Mouse (Mus musculus) limb, embryonic 13.5 days (tissue): ENCODE results near the gene Itprip. TPM values are rescaled to one million over a fixed set of nuclear protein-coding genes. Genes with fewer than 3 reads are reported as not detected.

Experiments
- ATAC-seq: fragments of 200-750 bp; cut with Nextera tagmentation; 2 replicates; pipeline ENCODE4 v1.8.0; 2017; ENCODE audit warnings: low read depth, moderate number of reproducible peaks, moderate TSS enrichment; ENCODE audit not compliant: low FRiP score
- H3K27ac ChIP-seq: fragments of 300-500 bp; sonication (generic); 2 replicates; pipeline ENCODE4 v1.5.1; 2015; ENCODE audit warnings: inconsistent platforms, mild to moderate bottlenecking, moderate library complexity
- H3K27me3 ChIP-seq: fragments of 300-500 bp; sonication (generic); 2 replicates; pipeline ENCODE4 v1.6.1; 2015; ENCODE audit warnings: mild to moderate bottlenecking, inconsistent platforms
- H3K36me3 ChIP-seq: fragments of 300-500 bp; sonication (generic); 2 replicates; pipeline ENCODE4 v1.6.1; 2015; ENCODE audit warnings: inconsistent platforms, mild to moderate bottlenecking, moderate library complexity
- H3K4me1 ChIP-seq: fragments of 300-500 bp; sonication (generic); 2 replicates; pipeline ENCODE4 v1.6.1; 2015; ENCODE audit warnings: inconsistent platforms
- H3K4me2 ChIP-seq: fragments of 300-500 bp; sonication (generic); replicated peaks from 2 replicates; pipeline ENCODE4 v1.6.1; 2015; ENCODE audit warnings: inconsistent platforms, mild to moderate bottlenecking, moderate library complexity
- H3K4me3 ChIP-seq: fragments of 300-500 bp; sonication (generic); 2 replicates; pipeline ENCODE4 v1.5.1; 2015; ENCODE audit warnings: moderate library complexity, mild to moderate bottlenecking, inconsistent platforms
- H3K9ac ChIP-seq: fragments of 300-500 bp; sonication (generic); 2 replicates; pipeline ENCODE4 v1.6.1; 2015; ENCODE audit warnings: mild to moderate bottlenecking, inconsistent platforms
- H3K9me3 ChIP-seq: fragments of 300-500 bp; sonication (generic); 2 replicates; pipeline ENCODE4 v1.6.1; 2016; ENCODE audit warnings: inconsistent platforms
- WGBS: fragments of 180-500 bp; shearing (Covaris S2); methylation state at CpG from one replicate; pipeline ENCODE4 v1.1.7; 2015; 5-methylcytosine and 5-hydroxymethylcytosine counted together
- polyA plus RNA-seq: library from polyadenylated mRNA; unstranded; fragments of >200 nt; fragmentation: Nextera tagmentation; extraction: Ambion mirVana; gene quantifications from 2 replicates; pipeline ENCODE4 v1.2.1, GENCODE M21; 2015

Gene Itprip
- polyA plus RNA-seq, 1 experiment from 2014 or later, result 26.6 TPM

GRCm38 (mm10) chr19:47934146-47934545, 15.0 kb upstream of the Itprip start:
- WGBS, result 89% methylated on average over 8 of the region's 8 CpGs
- H3K36me3 ChIP-seq, result no peaks in the 10 kb centered on the region
- no peak for ATAC-seq

GRCm38 (mm10) chr19:47931982-47932638, 13.0 kb upstream of the Itprip start:
- Histone ChIP-seq H3K27me3 (no peaks in the 10 kb centered on the region; the same call in 1 of the 2 replicates), H3K4me2 (no peak overlapping the region), H3K9me3 (no peaks in the 10 kb centered on the region), H3K36me3 (no peaks in the 10 kb centered on the region), H3K27ac (no peak overlapping the region), H3K4me1 (peaks cover 14% of the 10 kb centered on the region; the same call in 1 of the 2 replicates), H3K4me3 (no peak overlapping the region), H3K9ac (no peak overlapping the region)
- WGBS, result 37% methylated on average over 7 of the region's 7 CpGs
- peak; percentile 57; the same call in 1 of the 2 replicates for ATAC-seq

More at GRCm38 (mm10) chr19:47934146-47934545, 15.0 kb upstream of the Itprip start:
- H3K27ac ChIP-seq, result no peak overlapping the region
- H3K4me2 ChIP-seq, result no peak overlapping the region
- no peak overlapping the region for H3K9ac ChIP-seq
- H3K4me1 ChIP-seq, result peaks cover 18% of the 10 kb centered on the region
- no peaks in the 10 kb centered on the region for H3K9me3 ChIP-seq
- H3K4me3 ChIP-seq, result no peak overlapping the region
- peaks cover 13% of the 10 kb centered on the region for H3K27me3 ChIP-seq

GRCm38 (mm10) chr19:47929043-47929442, 9.9 kb upstream of the Itprip start:
- H3K4me3 ChIP-seq, result no peak overlapping the region
- no peak for ATAC-seq
- WGBS, result 69% methylated on average over 4 of the region's 4 CpGs
- no peaks in the 10 kb centered on the region for H3K27me3 ChIP-seq
- no peak overlapping the region for H3K9ac ChIP-seq
- H3K36me3 ChIP-seq, result no peaks in the 10 kb centered on the region
- H3K4me1 ChIP-seq, result peaks cover 16% of the 10 kb centered on the region; the same call in 1 of the 2 replicates
- H3K9me3 ChIP-seq, result no peaks in the 10 kb centered on the region
- no peak overlapping the region for H3K27ac ChIP-seq
- H3K4me2 ChIP-seq, result no peak overlapping the region

- no peak for ATAC-seq
- H3K4me3 ChIP-seq, result no peak overlapping the region
- H3K36me3 ChIP-seq, result no peaks in the 10 kb centered on the region
- no peak overlapping the region for H3K27ac ChIP-seq
- no peak overlapping the region for H3K9ac ChIP-seq
- 90% methylated on average over 2 of the region's 2 CpGs for WGBS
- H3K9me3 ChIP-seq, result no peaks in the 10 kb centered on the region
- H3K4me1 ChIP-seq, result peaks cover 16% of the 10 kb centered on the region; the same call in 1 of the 2 replicates
- no peaks in the 10 kb centered on the region for H3K27me3 ChIP-seq
- H3K4me2 ChIP-seq, result no peak overlapping the region
Measured at GRCm38 (mm10) chr19:47927032-47927431, 7.9 kb upstream of the Itprip start.

- H3K4me3 ChIP-seq, result no peak overlapping the region
- peaks cover 12% of the 10 kb centered on the region; the same call in 1 of the 2 replicates for H3K4me1 ChIP-seq
- H3K27ac ChIP-seq, result no peak overlapping the region
- no peaks in the 10 kb centered on the region for H3K36me3 ChIP-seq
- 72% methylated on average over 7 of the region's 7 CpGs for WGBS
- no peak for ATAC-seq
- no peaks in the 10 kb centered on the region for H3K27me3 ChIP-seq
- no peaks in the 10 kb centered on the region for H3K9me3 ChIP-seq
- no peak overlapping the region for H3K9ac ChIP-seq
- no peak overlapping the region for H3K4me2 ChIP-seq
Measured at GRCm38 (mm10) chr19:47925819-47926218, 6.7 kb upstream of the Itprip start.

- whole genome bisulfite sequencing, result 1% methylated on average over 8 of the region's 8 CpGs
- peak overlapping the region; percentile 90 for H3K27ac ChIP-seq
- peak overlapping the region; percentile 88; the same call in 1 of the 2 replicates for H3K9ac ChIP-seq
- no peak for ATAC-seq
- H3K4me1 ChIP-seq, result peaks cover 36% of the 10 kb centered on the region
- no peaks in the 10 kb centered on the region for H3K27me3 ChIP-seq
- H3K4me2 ChIP-seq, result peak overlapping the region; percentile 86
- no peaks in the 10 kb centered on the region for H3K9me3 ChIP-seq
- H3K4me3 ChIP-seq, result peak overlapping the region; percentile 92
- H3K36me3 ChIP-seq, result no peaks in the 10 kb centered on the region
Measured at GRCm38 (mm10) chr19:47919966-47920375, 872 bp upstream of the Itprip start.

GRCm38 (mm10) chr19:47918455-47919101, 521 bp downstream of the Itprip start:
- under 1% methylated on average over 29 of the region's 29 CpGs for WGBS
- H3K9me3 ChIP-seq, result no peaks in the 10 kb centered on the region
- H3K4me3 ChIP-seq, result peak overlapping the region; percentile 92
- H3K27me3 ChIP-seq, result no peaks in the 10 kb centered on the region
- H3K4me2 ChIP-seq, result peak overlapping the region; percentile 86
- peaks cover 48% of the 10 kb centered on the region for H3K4me1 ChIP-seq
- H3K9ac ChIP-seq, result peak overlapping the region; percentile 88
- peak overlapping the region; percentile 90 for H3K27ac ChIP-seq
- peak; percentile 16 for ATAC-seq
- peaks cover 8% of the 10 kb centered on the region; the same call in 1 of the 2 replicates for H3K36me3 ChIP-seq

GRCm38 (mm10) chr19:47918016-47918415, 1.1 kb downstream of the Itprip start:
- no peaks in the 10 kb centered on the region for H3K27me3 ChIP-seq
- peaks cover 52% of the 10 kb centered on the region for H3K4me1 ChIP-seq
- ATAC-seq, result no peak
- WGBS, result 11% methylated on average over 9 of the region's 9 CpGs
- peak overlapping the region; percentile 90 for H3K27ac ChIP-seq
- peak overlapping the region; percentile 92 for H3K4me3 ChIP-seq
- no peaks in the 10 kb centered on the region for H3K9me3 ChIP-seq
- peak overlapping the region; percentile 86 for H3K4me2 ChIP-seq
- H3K9ac ChIP-seq, result peak overlapping the region; percentile 88
- H3K36me3 ChIP-seq, result peaks cover 9% of the 10 kb centered on the region; the same call in 1 of the 2 replicates

GRCm38 (mm10) chr19:47917396-47917795, 1.7 kb downstream of the Itprip start:
- Histone ChIP-seq H3K4me2 (peak overlapping the region; percentile 86), H3K9me3 (no peaks in the 10 kb centered on the region), H3K27me3 (no peaks in the 10 kb centered on the region), H3K27ac (no peak overlapping the region), H3K36me3 (peaks cover 9% of the 10 kb centered on the region; the same call in 1 of the 2 replicates), H3K4me1 (peaks cover 52% of the 10 kb centered on the region), H3K9ac (peak overlapping the region; percentile 88), H3K4me3 (peak overlapping the region; percentile 92)
- ATAC-seq, result no peak
- 20% methylated on average over 4 of the region's 4 CpGs for WGBS

- ATAC-seq, result no peak
- no peaks in the 10 kb centered on the region for H3K27me3 ChIP-seq
- H3K27ac ChIP-seq, result no peak overlapping the region
- WGBS, result 86% methylated on average over 4 of the region's 4 CpGs
- H3K4me3 ChIP-seq, result no peak overlapping the region
- H3K4me2 ChIP-seq, result no peak overlapping the region
- peaks cover 63% of the 10 kb centered on the region for H3K4me1 ChIP-seq
- H3K9ac ChIP-seq, result no peak overlapping the region
- H3K36me3 ChIP-seq, result peaks cover 26% of the 10 kb centered on the region
- no peaks in the 10 kb centered on the region for H3K9me3 ChIP-seq
Measured at GRCm38 (mm10) chr19:47915251-47915650, 3.8 kb downstream of the Itprip start.

GRCm38 (mm10) chr19:47914191-47914590, 4.9 kb downstream of the Itprip start:
- WGBS, result 93% methylated on average over 4 of the region's 4 CpGs

GRCm38 (mm10) chr19:47913344-47913743, 5.8 kb downstream of the Itprip start:
- peaks cover 77% of the 10 kb centered on the region for H3K4me1 ChIP-seq

More at GRCm38 (mm10) chr19:47914191-47914590, 4.9 kb downstream of the Itprip start:
- H3K9me3 ChIP-seq, result no peaks in the 10 kb centered on the region
- no peak overlapping the region for H3K27ac ChIP-seq
- no peaks in the 10 kb centered on the region for H3K27me3 ChIP-seq
- ATAC-seq, result no peak
- H3K4me3 ChIP-seq, result no peak overlapping the region
- H3K36me3 ChIP-seq, result peaks cover 26% of the 10 kb centered on the region
- no peak overlapping the region for H3K9ac ChIP-seq
- H3K4me1 ChIP-seq, result peaks cover 69% of the 10 kb centered on the region
- H3K4me2 ChIP-seq, result no peak overlapping the region

More at GRCm38 (mm10) chr19:47913344-47913743, 5.8 kb downstream of the Itprip start:
- H3K27ac ChIP-seq, result no peak overlapping the region
- 65% methylated on average over 7 of the region's 7 CpGs for WGBS
- H3K4me3 ChIP-seq, result no peak overlapping the region
- H3K4me2 ChIP-seq, result no peak overlapping the region
- H3K27me3 ChIP-seq, result no peaks in the 10 kb centered on the region
- no peaks in the 10 kb centered on the region for H3K9me3 ChIP-seq
- peaks cover 26% of the 10 kb centered on the region for H3K36me3 ChIP-seq
- no peak overlapping the region for H3K9ac ChIP-seq
- ATAC-seq, result no peak
